Mouse (Mus musculus): ENCODE measurements at regions not wholly inside any gene's neighbourhood (a gene's known extent, or its start where the extent isn't known, plus 50 kb on each side); places are given as distances from the start of the nearest gene placed in this dataset.
A peak's percentile ranks its signal among the peaks of the same experiment; 100 is the strongest.
"Not testable (repeated sequence)": the region's sequence is repeated elsewhere in the genome, so short reads cannot be mapped to it uniquely, and the experiment has no call there.

DNA sequence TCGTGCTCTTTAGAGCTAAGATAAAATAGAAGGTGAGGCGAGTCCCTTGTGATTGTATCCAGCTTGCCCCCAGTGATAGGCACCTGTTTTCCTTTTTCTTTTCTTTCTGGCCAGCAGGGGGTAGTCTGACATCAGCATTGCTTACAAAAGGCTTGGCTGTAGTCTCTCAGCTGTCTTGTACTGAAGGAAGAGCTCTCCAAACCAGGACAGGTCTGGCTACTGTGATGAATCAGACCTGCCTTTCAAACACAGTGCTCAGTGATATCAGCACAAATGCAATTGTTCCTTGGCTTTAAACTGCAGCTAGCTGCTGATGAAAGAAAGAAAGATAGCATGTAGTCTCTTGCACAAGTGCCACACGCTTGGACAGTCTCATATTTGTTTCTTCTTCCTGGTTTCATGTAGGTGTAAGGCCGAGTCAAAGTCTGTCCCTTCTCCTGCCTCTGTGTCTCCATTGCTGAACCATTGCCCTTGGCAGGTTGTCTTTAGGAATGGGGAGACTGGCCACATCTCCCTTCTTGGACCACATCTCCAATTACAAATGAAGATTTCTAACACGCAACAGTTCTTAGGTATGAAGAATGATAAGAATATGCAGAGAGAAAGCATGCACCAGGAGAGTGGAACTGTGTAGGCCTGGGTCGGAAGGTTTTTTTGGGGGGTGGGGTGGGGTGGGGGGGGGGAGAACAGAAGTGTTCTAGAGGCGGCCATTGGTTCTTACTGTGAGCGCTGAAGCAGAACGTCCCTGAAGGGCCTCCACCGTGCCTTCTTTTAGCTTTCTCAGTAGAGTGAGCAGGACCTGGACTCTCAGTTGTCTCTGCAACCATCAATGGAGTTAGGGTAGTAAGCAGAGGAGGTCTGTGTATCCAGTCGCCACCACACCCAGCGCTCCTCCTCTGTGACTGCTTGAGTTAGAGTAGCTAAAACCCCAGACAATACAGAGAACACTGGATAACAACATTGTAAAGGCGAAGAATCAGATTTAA, 200.9 kb downstream of the Faxc start:
- DNase-seq (ENCODE audit: low read depth, low spot score): peak; percentile 29

DNA sequence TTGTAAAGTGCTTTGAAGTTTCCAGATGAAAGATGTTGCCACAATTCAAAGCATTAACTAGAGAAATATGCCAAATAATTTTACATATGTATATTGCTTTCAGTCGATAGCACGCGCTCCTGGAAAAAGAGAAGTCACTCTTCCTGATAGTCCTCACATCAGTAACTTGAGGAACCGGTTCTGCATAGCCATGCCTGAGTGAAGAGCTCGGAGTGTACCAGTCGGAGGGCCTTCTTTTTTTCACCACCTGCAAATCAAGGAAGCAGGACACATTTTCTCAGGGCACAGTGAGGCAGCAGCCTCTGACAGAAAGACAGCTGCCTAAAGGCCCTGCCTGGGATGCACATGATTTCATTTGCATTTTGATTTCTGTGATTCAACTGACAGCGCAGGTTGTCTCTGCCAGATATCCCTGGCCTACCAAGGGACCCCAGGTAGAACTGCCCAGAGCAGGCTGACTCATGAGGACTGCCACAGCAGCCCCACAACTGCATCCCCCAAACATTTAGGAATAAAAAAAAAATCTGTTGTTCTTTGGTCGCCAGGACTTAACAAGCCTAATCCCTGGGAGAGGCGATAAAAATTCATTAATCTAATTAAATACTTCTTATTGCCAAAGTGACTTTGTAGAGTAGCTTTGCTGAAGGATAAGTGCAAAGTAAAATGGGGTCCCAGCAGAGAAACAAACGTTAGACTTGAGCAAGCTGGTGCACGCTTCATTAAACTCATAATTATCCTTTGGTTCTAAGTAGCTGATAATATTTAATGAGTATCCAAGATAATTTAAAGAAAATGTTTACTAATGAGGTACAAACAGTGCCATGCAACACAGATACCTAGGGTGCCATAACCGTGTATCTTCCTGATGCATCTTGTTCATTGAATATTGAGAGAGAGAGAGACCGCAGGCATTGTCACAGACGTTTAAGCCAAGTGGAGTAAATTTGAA, 202.7 kb downstream of the Faxc start:
- no peak for DNase-seq (ENCODE audit: low read depth, low spot score)

DNA sequence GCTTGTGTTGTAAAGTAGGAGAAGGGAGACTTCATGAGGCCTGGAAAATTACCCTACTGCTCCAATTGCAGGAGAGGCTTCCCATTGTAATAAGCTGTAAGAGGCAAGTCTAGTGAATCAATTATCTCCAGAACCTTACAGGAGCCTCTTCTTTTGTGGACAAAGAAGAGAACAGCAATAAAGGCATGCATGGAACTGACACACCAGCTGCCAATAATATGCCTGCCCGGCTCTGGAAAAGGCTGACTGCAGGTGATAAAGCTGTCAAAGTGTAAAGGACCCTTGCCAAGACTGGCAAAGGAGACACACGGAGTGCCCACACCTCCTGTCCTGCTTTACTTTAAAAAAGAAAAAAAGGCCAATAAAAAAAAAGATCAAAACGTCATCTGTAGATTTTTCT, 209.0 kb downstream of the Faxc start:
- no peak for DNase-seq (ENCODE audit: low read depth, low spot score)

DNA sequence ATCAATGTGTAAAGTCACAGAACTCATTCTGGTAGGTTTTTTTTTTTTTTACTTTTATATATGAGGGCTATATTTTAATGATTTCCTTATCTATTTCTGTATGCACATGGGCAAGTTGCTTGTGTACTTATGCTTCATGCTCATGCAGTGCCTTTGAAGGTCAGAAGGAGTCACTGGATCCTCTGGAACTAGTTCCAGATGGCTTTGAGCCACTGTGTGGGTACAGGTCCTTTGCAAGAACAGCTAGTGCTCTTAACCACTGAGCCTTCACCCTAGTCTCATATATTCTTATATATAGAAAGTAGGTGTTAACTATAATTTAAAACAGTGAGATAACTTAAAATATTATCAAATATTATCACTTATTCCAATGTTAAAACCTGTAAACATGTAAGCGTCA, 212.4 kb downstream of the Faxc start:
- DNase-seq (ENCODE audit: low read depth, low spot score): no peak

DNA sequence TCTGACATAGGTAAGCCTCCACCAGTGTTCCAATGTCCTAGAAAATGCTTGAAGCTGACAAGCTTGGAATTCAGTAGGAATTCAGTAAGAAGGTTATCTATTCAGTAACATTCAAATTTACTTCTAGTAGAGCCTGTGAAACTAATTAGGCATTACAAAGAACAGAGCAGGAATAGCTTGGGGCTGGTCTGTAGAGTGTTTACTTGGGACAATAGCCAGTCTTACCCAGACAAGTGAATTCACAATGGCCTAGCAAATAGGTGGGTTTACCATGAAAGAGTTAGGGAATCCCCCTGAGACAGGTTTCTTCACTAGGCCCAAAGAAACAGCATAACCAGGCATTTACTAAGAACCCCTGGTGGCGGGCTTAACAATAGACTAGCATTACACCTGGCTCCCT, 212.5 kb upstream of the Fbxl4 start:
- not testable (repeated sequence) for DNase-seq (ENCODE audit: low read depth, low spot score)

DNA sequence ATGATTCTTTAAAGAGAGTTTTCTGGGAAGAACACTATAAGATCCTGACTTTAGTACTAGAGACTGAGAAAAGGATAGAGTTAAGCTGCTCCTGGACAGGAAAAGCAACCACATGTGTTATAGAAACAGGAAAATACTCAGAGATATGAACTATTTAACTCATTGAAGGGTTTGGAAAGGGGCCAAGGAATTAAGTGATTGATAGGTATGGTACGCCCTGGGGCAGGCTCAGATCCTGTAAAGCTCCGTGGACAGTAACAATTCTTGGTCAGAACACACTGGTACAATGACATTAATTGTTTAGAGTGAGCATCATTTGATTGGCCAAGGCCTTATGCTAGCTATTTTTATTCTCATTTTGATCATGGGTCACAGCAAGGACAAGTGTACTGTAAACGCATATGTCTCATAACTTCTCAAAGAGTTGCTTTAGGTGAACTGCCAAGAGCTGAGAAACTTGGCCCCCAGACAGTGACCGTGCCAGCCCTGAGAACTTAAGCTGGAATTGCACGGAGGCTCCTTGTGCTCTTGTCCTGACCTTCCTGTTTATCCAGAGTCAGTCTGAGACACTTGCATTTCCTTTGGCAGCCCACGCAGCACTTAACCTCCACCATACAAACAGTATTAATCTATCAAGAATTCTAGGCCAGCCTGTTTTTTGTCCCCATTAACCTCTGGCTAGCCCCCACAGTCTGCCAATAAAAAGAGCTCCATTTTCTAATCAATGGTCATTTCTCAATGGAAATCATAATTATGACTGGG, 210.5 kb upstream of the Fbxl4 start:
- DNase-seq (ENCODE audit: low read depth, low spot score): no peak

DNA sequence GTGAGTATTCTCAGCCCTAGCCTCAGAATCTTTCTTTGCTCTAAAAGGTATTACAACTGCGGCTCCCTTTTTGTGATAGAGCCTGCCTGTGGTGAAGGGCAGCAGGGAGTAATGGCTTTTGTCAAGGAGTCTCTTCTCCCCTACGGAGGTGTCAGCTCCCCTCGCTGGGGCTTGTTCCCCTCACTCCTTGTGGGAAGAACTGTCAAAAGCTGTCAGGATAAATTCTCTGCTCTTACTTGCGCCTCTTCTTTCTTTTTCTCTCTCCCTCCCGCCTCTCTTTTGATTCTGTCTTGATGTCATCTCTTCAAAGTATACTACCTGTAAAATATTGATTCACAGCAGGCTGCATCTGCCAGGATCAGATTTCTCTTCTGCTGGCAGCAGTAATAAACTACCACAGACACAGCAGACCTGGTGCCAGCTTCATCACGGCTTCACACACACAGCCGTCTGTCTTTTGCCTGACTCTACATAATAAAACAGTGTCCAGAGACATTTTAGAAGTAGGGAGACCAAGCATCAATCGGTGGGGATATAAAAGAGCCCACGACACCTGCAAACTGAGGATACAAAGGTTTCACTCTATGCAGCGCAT, 205.3 kb upstream of the Fbxl4 start:
- no peak for DNase-seq (ENCODE audit: low read depth, low spot score)

DNA sequence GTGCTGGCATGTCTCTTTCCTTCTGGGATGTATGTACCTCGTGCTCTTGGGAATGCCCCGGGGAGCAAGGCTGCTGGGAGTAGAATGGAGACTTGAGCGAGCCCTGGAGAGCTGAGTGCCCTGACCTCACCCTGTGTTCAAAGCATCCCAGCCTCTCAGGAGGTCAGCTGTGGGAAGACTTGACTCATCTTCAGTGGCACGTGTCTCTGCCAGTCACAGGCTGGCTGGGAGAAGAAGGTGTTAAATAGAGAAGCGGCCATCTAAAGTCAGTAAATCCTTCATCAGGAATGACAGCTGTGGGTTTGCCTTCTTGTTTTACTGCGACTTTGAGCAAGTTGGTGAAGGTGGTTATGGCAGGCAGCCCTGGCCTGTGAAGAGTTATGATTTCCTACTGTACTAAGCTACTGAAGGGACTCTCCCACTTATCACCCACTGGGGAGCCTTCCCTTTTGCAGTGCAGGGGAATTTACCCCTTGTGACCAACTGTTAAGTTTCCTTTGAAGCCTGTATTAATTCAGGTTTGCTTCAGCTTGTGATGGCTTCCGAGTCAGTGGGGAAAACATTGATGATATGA, 204.3 kb upstream of the Fbxl4 start:
- DNase-seq (ENCODE audit: low read depth, low spot score): no peak

DNA sequence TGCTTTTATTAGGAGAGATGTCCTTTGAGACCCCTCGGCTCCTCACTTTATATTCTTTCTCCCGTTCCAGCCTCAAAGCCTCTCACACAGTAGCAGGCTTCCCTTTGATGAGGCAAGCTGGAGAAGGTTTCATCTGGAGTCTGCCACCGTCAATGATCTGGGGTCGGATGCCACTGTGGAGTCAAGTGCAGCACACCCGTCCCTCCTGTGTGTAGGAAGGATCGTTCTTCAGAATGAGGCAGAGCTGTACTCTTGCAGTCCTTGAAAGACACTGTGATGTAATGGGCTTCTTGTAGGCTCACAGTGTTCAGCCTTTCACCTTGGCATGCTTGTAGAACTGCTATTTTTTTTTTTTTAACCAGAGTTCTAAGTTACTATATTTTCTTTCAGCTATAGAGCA, 203.7 kb upstream of the Fbxl4 start:
- no peak for DNase-seq (ENCODE audit: low read depth, low spot score)

DNA sequence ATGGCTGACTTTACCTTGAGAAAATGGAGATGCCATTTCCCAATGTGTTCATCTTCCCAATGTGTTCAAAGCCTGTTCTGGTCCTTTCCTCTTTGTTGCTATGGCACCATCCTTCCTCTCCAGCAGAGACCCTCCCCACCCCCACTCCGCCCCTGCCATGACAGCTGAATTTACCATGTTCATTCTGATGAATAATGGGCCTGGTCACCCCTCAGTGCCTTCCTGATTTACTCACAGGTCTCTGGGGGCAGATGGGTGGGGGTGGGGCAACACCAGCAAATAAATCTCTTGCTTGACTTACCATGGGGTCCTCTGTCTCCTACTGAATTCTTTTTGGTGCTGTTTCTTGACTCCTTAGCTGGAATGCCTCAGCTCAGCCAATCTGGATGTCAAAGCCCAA, 170.9 kb upstream of the Fbxl4 start:
- DNase-seq (ENCODE audit: low read depth, low spot score): no peak

DNA sequence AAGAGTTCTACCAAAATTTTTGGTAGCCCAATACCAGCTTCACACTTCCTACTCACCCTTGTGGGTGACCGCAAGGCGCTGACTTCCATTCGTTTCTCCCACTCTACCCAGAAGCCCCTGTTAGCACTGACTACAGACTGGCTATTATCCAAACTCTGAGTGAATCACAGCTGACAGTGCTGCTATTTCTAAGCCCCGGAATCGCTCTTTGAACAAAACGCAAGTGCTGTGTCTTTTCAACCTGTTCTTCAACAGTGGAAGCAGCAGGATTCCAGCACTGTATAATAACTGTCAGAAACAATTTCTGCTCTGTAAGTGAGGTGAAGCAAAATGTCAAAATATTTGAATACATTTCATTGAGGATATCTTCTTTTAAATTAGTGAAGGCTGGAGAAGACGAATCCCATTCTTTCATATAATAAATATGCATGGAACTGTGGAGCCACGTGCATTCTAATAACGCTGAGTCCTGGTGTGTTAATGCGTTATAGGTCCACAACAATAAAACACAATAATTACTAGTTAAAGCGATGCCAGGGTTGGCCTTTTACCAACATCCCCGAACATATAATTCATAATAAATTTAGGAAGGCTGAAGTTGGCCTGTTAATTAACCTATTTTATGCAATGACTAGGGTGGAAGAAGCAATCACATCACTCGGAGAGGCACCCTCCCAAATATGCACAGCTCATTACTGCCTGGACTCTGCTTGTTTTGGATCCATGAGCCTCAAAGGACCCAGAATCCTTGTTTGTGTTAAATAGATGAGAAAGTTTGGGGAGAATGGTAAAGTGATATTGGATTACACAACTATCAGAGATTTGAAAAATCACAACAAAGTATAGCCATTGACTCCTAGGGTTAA, 169.0 kb upstream of the Fbxl4 start:
- no peak for DNase-seq (ENCODE audit: low read depth, low spot score)

DNA sequence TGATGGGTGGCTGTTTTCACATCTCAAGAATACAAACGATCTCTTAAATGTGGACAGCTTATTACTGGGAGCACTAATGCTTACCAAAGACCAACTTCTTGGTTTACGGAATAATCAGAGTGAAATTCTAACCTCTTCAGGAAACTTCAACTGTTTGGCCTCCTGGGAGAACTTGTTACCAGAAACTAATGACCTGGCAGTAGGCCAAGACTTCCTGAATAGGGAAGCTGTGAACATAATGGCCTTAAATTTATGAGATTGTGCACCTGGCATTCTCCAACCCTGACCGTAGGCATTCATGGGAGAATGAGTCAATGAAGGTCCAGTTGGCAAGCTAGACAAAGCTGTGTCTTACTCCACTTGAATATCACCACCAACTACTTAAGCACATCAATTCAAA, 160.8 kb upstream of the Fbxl4 start:
- no peak for DNase-seq (ENCODE audit: low read depth, low spot score)

DNA sequence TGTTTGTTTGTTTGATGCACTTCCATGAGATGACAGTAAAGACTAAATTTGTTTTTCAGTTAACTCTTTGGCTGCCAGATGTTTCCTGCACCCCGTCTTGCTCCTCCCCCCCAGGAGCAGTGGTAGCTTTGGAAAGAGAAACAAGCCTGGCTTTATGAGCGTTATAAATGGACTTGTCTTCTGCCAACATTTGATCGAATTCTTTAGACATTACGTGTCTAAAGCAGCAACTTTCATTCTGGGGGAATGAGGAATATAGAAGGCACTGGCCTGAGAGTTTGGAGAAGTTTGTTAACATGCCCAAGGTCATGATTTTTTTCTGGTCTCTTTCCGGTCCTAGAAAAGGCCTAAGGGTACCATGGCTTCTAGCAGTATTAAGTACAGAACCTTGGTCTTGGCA, 148.8 kb upstream of the Fbxl4 start:
- DNase-seq (ENCODE audit: low read depth, low spot score): no peak

DNA sequence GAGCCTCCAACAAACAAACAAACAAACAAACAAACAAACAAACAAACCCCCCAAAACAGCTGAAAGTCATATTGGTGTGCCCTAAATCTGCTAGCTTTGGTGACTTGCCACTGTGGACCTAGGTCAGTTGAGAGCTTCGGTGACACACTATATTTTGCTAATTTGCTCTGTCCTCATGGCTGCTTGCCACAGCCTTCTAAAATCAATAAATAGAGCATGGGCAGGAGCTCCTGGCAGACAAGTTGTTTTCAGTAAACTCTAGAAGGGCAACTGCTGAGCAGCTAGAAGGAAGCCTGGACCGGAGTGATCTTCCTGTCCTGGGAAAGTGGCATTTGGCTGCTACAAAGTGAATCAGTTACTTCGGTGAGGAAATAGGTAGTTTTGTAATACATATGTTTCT, 119.7 kb upstream of the Fbxl4 start:
- no peak for DNase-seq (ENCODE audit: low read depth, low spot score)

DNA sequence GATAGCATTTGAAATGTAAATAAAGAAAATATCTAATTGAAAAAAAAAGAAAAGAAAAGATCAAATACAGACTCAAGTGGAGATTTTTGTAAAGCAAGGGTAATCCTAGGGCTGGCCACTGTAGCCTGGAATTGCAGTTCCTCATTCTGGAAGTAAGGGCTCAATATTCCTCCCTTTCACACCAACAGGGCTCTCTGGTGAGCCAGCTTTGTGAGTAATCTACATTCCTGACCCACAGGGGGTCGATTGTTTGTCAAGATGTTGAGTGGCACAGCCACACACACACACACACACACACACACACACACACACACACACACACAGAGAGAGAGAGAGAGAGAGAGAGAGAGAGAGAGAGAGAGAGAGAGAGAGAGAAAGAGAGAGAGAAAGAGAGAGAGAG, 107.1 kb upstream of the Fbxl4 start:
- DNase-seq (ENCODE audit: low read depth, low spot score): not testable (repeated sequence)

DNA sequence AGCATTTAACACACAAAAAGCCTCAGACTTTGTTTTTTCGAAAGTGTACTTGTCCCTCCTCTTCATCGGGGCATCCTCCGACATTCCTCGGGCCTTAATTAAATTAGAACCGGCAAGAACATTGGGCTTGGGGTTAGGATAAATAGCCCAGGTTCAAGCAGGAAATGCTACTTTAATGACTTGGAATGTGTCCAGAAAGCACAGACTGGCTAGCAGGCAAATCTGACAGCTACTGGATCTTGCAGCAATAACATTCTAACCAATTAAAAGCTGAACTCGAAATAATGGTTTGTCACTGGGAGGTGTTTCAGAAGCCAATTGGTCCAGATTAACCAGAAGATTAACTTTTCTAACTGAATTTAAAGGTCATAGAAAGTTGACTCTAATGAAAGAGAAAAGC, 93.4 kb upstream of the Fbxl4 start:
- DNase-seq (ENCODE audit: low read depth, low spot score): peak; percentile 5

DNA sequence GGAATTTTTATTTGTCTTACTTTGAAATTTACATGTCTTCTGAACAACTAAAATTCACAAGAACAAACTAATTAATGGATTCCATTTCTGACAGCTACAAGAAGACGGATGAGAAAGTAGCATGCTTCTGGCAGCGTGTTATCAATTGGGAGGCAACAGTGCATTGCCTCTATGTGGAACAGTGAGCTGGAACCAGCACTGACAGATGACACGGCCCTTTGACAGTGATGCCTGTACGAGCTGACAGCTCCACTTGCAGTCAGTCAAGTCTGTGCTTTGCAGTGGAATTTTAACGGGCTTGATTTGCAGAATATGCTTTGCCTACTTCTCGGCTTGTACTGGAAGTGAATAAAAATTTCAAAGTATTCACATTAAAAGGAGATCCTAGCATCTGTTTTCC, 88.3 kb upstream of the Fbxl4 start:
- no peak for DNase-seq (ENCODE audit: low read depth, low spot score)

DNA sequence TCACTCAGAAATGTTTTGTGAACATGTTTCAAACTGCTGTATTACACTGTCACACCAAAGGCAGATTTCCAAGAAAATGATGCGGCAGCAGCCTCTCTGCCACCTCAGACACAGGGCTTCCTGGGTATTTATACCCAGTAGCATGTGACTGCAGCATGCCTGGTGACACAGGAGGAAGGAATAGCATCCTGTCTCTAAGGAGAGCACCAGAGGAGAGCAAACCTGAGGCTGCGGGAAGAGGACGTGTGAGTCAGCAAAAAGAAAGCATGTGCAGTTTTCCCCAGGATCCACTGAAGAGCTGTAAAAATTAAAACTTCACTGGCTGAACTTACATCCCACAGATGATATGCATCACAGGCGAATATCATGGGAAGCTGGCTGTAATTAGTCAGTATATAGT, 83.2 kb upstream of the Fbxl4 start:
- DNase-seq (ENCODE audit: low read depth, low spot score): no peak

DNA sequence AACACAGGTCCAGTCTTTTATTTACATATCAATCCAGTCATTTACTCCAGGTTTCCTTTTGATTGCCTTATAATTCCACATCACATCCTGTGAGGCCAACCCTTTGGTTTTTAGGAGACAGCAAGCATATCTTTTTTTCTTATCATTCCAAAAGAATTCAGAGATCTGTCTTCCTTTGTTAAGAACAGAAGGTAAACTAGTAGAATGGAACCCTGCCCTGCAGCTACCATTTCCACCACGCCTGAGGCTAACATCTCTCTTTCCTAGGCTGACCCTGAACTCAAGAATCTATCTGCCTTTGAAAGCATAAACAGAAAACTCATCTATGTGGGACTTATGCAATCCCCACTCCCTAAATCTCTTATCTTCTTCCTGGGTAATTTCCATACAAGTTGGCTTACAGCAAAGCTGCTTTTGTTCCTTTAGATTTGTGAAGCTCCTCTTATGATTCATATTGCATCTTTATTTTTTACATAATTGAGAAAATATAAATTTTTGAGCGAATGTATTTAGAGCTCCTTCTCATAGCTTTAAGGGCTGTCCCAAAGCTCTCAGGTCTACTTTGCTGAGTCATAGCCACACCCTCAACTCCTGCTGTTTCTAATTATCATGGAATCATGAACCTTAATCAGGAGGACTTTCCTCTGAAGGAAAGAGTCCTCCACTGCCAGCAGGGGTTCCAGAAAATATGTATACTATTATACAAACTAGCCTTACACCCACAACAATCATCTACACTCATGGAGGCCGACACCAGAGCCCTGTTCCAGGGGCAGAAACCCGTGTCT, 74.6 kb upstream of the Fbxl4 start:
- no peak for DNase-seq (ENCODE audit: low read depth, low spot score)

Measured in retina, postnatal 7 days (tissue).